Mouse (Mus musculus) lung, postnatal 4 days (tissue): Measurements from ENCODE around the gene Tpcn2.
A peak's percentile ranks its signal among the peaks of the same experiment; 100 is the strongest.

Experiments used
- DNase-seq, 2 experiments: peaks; one replicate each; pipeline ENCODE4 v3.0.0; 2021

Tpcn2 gene

DNA sequence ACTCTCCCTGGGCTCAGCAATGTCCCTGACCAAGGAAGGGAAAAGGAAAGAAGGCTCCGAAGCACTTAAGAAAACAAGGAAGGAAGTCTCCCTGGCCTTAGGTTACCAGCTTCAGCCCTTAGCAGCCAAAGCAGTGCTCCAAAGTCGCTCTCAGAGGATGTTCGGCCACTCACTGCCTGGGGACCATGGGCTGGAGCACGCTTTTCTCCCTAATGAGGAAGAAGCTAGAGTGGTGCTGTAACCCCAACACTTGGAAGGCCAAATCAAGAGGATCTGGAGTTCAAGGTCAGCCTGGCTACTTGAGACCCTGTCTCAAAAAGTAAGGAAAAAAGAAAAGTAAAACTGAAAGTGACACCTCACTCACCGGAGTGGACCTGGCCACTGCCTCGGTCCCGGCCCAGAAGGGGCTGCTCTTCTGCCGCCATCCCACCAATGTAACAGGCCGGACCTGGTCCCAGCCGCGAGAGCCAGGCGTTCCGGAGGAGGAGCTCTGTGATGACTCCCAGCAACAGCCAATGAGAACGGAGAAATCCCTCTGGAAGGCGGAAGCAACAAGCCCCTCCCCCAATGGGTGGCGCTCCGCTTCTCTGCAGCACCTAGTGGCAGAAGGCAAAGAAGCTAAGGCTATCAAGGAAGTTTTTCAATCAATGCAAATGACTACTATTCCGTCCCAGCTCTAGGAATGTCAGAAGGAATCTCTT lies at the start of gene Tpcn2:
Gene Tpcn2, minus strand, starts transcription at position 525 of the 701 bp plus-strand sequence.
- DNase-seq = peak; percentile 96

DNA sequence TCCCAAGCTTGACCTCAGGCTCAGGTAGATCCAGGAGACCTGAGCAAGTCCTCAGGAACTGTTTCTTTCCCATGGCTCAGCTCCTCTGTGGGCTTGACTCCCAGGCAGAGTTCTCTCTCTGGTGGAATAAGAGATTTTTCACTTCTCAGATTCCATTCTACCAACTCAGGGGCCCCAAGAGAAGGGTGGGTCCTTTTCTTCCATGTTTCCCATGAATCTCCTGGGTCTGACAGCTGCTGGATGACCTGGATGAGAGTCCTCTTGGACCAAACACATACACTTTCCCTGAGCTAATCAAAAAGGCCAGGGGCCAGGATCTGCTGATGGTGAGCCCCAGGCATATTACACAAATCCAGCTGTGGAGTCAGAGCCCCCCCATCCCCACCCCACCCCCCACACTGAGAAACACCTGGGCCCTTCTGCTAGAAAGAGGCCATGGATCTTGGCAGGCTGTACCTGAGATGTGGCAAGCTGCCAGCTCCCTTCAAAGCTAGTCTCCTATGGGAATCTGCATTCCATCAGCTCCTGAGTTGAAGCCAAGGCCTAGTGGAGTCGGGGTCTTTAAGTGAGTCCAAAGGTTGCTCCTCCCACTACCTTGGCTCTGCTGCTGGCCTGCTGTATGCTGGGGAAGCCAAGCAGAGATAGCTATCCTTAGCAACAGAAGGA lies 48.7 kb upstream of the Tpcn2 start:
- peak in 1 of 2 experiments; percentile 42 for DNase-seq

DNA sequence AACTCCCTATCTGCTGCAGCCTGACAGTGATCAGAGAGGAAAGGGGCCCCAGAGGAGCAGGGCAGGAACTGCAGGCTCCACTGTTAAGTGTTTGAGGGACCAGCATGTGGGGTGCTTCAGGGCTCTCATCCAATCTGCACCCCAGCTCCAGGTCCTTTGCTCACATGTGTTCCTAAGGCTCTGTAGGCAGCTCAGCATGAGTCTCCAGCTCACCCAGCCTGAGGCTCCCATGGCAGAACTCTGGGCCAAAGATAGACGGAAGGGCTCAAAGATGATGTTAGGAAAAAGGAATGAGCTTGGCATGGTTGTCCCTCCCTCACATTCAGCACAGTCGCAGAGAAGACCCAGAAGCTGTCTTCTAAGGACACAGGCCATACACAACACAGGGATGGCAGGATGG lies 46.8 kb upstream of the Tpcn2 start:
- DNase-seq = no peak

DNA sequence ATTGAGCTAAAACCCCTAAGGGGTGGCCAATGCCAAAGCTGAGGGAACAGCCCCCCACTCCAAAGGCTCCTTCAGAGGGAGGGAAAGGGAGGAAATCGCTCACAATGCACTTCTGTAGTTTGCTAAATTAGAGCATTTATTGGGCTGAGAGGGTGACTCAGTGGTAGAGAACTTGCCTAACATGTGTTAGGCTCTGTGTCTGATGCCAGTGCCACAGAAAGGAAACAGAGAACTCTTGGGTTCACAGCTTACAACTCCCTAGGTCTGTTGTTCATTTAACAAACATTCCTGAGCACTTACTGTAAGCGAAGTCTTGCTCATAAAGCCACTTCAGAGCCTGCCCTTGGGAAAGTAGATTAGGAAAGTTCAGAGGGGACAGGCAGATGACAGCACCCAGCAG lies 46.2 kb upstream of the Tpcn2 start:
- no peak for DNase-seq

DNA sequence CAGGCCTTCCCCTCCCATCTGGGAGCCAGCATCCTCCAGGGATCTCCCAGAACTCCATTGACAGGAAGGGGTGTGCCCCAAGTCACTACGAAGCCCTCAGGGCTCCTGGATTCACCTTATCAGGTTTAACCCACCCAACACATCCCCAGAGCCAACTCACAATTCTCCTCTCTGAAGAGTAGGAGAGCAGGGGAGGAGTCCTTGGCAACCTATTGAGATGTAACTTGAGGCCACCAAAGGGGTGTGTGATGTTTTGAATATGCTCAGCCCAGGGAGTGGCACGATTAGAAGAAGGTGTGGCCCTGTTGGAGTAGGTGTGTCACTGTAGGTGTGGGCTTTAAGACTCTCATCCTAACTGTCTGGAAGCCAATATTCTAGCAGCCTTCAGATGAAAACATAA lies 41.9 kb upstream of the Tpcn2 start:
- no peak for DNase-seq

DNA sequence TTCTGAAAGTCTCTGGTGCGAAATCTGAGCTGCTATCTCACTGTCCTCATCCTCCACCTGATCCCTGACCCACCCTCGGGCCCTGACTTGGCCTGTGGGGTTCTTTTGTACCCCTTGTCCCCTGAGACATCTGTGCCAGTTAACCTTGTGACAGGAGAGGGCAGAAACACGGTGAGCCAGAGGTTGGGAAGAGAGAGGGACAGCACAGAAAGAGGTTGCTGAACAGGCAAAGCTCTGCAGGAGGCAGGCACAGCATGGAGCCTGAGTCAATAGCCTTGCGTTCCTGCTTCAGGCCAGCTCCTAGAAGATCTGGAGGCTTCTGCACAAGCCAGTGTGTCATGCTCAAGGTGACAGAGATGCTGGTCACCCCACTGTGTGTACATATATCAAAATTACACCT lies 39.8 kb upstream of the Tpcn2 start:
- DNase-seq = no peak

DNA sequence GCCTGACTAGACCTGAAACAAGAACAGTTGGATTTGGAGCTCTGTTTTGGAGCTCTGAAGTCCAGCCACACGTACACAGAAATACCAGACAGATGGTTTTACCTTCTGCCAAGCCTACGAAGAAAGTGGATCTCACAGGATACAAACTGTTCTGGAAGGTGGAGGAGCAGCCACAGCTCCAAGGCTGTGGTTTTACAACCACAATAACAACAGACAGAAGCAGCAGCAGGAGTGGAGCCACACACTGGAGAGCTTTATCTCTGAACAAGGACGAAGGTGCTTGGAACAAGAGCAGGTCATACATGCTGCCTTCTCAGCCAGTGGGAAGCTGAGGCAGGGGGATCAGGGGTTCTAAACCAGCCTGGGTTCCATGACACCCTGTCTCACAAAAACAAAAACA lies 35.7 kb upstream of the Tpcn2 start:
- no peak for DNase-seq

DNA sequence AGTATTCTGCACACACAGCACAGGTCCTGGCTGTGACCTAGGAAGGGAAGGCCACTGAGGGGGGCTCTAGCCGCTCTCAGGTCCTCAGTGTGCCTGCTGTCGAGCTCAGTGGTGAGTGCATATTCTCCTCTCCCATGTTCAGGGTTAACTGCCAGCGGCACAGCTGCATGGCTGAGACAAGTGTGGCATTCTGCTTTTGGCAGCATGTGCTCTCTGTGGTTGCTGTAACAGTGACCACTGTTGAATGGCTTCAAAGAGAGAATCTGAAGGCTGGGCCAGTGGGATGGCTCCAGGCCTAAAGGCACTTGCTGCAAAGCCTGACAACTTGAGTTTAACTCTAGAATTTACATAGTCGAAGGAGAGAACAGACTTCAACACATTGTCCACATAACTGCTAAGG lies 33.7 kb upstream of the Tpcn2 start:
- no peak for DNase-seq

DNA sequence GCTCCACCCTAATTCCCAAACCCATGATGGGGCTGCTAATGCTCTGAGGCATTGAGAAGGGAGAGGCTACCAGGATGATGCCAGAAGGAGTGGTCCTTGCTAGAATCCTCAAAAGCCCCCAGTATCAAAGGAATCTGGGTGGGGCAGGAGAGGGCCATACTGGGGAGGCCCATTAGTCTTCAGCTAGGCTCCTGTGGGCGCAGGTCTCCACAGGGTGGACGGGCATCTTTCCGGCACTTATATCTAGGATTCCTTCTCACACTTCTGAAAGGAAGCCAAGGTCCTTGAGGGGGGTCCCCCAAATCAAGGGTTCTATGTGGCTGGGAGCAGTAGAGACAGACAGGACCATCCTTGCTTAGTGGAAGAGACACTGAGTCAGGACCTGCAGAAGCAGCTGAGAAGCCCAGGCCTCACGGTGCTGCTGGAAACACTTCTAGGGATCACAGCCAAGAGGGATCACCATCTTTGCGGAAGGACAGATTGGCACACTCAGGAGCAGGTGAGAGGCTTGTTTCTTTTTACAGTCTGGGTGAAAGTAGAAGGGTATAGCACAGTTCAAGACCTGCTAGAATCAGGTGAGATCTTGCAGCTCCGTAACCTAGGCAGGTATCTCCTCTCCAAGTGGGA lies 31.1 kb upstream of the Tpcn2 start, which contains the start of gene Mrgprd:
Gene Mrgprd, plus strand, starts transcription at position 51 of the 627 bp plus-strand sequence.
- DNase-seq = no peak

DNA sequence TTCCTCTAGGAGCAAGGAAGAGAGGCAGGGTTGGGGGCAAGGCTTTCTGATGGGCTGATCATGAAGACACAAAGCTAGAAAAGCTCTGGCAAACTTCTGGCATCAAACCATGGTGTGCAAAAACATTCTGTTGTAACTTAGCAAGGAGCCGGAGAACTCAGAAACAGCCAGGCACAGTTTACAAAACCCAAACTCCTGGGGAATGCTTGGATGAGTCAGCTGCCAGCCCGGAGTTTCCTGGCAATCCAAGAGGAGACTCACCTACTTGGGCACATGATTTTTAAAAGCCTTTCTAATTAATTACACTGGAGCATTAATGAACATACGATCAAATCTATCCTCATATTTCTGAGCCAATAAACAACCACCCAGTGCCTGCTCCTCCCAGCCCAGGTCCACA lies 28.3 kb upstream of the Tpcn2 start:
- DNase-seq = no peak

DNA sequence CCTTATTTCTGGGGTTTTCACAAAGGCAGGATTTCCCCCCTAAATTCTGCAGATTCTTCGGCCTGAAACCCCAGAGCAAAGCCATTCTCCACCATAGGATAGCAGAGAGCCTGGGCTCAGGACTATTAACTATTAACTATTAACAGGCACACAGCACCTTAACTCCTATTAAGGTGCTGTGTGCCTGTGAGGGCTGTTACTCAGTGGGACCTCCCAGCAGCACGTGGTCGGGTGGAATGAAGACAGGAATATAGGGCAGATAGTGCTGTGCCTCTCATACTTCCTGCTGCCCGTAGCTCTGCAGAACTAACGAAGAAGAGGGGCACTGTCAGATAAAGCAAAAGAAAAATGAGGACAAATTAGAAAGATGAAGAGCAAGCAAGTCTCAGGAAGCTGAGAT lies 26.7 kb upstream of the Tpcn2 start:
- no peak for DNase-seq

DNA sequence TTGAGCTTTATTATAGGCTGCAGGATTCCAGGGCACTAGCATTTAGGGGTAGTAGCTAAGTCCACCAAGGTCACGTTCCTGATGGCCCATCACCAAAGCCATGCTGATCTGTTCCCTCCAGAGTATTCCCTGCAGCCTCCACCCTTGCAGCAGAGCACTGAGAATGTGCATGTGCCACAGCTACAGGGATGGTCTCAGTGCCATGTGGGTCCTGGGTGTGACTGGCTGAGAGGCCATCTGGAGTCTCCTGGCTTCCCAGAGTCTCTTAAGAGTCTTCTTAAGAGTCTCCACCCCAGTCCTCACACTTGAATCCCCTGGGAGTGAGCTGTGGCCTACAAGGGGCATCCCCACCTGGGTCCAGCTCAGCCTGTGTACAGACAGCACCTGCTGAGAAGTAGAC lies 26.1 kb upstream of the Tpcn2 start:
- no peak for DNase-seq

DNA sequence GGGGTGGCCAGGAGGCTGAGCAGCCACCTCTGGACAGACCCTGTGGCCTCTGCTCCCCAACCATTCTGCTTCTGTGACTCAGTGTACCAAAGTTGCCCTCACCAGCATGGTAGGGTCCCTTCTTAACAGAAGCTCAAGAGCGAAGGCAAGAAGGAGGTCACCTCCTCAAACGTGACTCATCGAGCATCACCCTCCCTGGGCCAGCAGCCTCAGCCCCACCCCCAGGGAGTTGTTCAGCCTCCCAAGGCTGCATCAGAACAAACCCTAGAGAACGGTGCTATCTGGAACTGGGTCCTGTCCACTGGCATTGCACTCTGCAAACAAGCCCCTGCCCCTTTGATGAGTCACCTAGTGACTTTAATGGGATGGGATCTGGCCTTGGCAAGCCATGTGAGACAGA lies 25.1 kb upstream of the Tpcn2 start:
- DNase-seq = no peak

DNA sequence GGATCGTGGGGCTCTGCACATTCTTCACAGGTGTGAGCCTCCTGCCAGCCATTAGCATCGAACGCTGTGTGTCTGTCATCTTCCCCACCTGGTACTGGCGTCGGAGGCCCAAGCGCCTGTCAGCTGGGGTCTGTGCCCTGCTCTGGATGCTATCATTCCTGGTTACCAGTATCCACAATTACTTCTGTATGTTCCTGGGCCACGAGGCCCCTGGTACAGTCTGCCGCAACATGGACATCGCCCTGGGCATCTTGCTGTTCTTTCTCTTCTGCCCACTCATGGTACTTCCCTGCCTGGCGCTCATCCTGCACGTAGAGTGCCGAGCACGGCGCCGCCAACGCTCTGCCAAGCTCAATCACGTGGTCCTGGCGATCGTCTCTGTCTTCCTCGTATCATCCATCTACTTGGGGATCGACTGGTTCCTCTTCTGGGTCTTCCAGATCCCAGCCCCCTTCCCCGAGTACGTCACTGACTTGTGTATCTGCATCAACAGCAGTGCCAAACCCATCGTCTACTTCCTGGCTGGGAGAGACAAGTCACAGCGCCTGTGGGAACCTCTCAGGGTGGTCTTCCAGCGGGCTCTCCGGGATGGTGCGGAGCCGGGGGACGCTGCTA lies 24.4 kb upstream of the Tpcn2 start:
- no peak for DNase-seq

DNA sequence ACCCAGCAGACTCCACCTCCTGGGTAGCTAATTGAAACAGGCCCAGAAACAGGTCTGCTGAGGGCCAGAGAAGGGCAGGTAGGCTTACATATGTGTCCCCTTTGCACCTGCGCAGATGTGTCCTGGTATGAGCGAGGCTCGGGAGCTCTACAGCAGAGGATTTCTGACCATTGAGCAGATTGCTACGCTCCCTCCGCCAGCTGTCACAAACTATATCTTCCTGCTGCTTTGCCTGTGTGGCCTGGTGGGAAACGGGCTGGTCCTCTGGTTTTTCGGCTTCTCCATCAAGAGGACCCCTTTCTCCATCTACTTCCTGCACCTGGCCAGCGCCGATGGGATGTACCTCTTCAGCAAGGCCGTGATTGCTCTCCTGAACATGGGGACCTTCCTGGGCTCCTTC lies 23.8 kb upstream of the Tpcn2 start:
- no peak for DNase-seq

DNA sequence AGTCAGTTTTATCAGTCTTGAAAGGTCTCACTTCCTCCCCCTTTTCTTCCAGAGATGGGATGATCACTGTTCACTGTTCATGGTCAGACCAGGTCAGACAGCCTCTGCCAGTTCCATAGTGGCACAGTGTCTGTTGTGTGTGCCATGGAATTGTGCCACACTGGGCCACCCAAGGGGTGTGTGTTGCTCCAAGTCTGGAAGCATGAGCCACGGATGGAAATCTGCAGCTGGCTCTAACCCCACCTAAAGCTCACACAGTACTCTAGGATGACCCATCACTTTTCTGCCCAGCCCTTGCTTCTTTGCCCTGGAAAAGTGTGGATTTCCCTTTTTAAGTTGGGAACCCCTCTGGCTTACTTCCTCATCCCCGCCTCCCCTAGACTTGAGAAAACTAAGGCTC lies 20.3 kb upstream of the Tpcn2 start:
- no peak for DNase-seq

DNA sequence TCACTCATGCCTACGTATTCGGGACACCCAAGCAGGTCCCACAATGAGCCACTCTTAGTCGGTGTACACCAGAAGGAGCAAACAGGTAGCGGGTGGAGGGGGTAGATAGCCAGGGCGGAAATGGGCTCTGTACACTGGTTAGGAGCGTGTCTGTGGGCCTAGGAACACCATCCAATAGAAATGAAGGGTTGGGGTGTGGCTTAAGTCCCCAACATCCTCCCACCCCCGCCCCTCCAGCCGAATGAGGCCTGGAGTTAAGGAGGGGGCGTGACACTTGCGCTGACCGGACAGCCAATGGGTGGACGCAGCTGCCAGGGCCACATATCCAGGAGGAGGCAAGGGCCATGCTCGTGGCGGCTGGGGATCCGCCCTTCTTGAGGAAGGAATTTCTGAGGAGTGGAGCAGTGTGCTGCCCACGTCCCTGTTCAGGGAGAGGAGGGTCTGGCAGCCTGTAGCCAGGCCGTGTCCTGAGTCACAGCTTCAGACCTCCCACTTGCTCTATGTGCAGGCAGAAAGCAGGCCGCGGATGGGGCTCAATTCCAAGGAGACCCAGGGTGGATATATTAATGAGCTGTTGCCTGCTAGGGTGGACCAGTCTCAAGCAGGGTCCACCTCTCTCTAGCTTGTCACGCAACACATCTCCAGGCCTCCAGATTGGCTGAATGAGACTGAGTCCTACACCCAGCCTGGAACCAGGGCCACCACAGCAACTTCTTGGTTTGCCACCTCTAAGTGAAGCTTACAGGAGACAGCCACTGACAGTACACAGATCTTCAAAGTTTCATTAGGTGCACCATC lies 18.9 kb upstream of the Tpcn2 start:
- peak; percentile 85 to 94 for DNase-seq

DNA sequence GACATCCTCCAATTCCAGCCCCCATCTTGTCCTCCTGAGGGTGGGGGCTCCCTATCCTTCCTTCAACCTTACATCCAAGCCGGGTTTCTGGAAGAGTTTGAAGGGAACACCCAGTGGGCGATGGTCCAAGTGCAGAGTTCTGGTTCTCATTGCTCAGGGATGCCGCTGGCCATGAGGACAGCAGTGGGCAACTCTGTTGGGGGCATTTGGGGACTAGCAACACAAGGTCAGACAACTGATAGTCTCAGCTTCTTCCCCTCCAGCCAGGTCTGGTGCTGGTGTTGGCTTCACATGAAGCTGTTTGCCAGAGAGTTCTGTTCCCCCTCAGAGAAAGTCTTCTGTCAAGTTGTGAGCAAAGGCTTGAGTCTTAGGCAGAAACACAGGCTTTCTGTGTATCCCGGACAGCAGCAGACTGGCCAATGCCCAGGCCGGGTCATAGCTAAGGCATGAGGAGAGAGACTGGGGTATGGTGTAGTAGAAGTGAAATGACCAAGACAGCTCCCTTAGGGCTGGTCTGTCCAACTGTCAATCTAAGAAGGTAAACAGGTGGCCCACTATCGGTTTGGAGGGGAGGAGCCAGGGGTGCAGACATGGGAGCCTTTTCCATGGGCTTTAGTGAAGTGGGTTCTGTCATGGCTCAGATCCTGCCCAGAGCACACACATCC lies 17.7 kb upstream of the Tpcn2 start:
- peak in 1 of 2 experiments; percentile 32 for DNase-seq

DNA sequence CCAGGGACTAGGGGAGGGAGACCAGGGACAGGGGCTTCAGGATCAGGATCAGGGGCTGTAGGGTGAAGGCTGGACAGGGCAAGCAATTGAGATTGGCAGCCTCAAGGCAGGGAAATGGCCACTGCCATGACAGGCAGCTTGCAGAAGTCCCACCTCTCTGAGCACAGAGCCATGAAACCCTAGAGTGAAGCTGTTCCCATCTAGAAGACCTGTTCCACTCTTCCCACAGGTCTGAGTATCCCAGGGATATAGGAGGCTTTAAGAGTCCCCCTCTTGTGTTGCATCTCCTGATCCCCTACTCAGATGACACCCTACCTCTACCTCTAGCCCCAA lies 17.2 kb upstream of the Tpcn2 start:
- DNase-seq = no peak

DNA sequence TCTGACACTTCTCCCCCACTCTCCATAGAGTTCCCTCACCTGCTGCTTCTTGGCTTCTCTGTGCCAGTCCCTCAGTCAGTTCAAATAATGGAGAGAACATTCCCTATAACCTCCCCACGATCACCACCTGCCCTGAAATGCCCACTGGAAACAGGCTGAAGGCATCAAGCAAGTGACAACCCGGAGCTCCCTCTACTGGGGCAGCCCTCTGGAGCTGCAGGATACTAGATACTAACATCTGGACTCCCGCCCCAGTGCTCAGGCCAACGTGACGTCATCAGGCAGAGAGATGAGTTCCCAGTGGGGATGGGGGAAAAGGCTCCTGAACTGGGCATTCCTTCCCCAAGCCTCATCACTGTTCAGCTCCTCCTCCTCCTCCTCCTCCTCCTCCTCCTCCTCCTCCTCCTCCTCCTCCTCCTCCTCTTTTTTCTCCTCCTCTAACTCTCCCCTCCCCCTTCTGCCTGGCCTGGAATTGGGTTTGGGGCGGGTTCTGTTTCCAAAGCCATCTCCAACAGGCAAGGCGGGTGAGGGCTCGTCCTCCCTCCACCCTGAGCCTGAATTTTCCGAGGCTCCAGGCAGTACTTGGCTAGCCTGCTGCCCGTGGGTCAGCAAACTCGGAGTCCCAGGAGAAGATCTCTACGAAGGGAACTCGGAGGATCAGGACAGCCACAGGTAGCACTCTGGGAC lies 16.7 kb upstream of the Tpcn2 start, which contains the start of gene Mrgprf:
Gene Mrgprf, plus strand, starts transcription at position 508 of the 687 bp plus-strand sequence.
- peak; percentile 48 to 52 for DNase-seq

DNA sequence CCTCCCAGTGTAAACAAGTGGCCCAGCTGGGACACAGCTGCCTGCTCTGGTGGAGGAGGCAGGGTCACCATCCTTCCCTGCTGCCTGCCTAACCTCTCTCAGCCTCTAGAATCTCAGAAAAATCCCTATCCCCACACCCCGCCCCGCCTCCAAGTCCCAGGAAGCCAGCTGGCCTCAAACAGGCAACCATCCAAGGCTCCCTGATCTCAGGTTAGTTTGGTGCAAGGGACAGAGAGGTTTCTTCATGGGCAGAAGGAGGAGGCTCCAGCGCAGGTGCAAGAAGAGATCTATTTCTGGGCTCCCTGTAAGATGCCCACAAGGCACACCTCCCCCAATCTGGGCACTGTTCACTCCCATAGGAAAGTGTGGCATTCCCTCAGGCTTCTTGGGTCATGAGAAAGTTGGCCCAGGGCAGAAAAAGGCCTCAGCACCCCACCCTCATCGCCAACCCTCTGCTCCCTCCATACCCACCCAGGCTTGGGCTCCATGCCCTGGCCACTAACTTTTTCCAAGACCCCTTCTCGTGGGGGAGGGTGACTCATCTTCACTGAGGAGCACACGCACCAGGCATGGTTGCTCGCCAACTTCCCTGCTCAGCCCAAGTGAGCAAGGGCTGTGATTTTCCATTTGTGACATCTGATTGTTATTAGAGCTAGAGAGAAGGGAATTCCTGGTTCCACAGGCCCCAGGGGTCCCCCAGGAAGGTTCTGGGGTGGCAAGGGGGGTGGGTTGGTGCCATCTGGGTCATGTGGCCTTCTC lies 15.9 kb upstream of the Tpcn2 start:
- peak; percentile 53 to 72 for DNase-seq
